Mouse (Mus musculus): ENCODE results near the gene Paf1. TPM values are rescaled to one million over a fixed set of nuclear protein-coding genes. Genes with fewer than 3 reads are reported as not detected.

The Paf1 gene
- polyA plus RNA-seq (2014; fragmentation: Illumina TruSeq; extraction: RNeasy Lipid Tissue Mini Kit (QIAGEN cat#74804); ENCODE audit: low read depth, low replicate concordance) = 87.3 TPM

GRCm38 (mm10) chr7:28392429-28393271 lies at the start of gene Paf1, which contains the start of gene Med29:
Paf1 (plus strand) TSS chr7:28392951.
Med29 (minus strand) TSS chr7:28392708.

DNA sequence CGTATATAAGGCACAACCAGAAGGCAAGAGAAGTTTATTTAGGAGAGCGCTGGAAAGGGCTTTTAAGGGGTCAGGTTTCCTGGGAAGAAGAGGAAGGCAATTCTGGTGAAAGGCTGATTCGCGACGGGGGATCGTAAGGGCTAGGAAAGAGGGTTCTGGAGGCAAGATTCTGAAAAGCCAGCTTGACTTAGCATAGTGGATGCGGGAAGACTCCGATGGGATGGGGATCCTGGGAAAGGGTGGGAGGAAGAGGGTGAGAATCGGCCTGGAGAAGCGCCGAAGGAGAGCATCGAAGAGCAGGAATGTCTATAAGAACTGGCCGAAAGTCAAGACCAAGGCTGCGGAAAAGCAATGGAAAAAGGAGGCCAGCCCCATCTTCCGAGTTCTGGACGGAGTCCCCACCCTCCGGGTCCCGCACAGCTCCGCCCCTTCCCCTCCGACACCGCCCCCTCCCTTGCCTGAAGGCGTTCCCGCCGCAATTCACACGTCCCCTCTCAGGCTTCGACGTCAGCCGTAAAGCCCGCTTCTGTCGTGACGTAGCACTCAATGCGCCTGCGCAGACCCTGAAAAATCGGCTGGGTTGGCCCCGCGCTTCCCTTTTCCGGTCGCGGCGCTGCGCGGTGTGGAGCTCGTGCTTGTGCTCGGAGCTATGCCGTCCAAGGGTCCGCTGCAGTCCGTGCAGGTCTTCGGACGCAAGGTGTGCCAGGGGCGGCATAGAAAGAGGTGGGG lies 42.4 kb upstream of the Paf1 start, which contains the start of gene Rps16:
TSS of gene Rps16 (plus strand) at position 498 of the 729 bp plus-strand sequence.

DNA sequence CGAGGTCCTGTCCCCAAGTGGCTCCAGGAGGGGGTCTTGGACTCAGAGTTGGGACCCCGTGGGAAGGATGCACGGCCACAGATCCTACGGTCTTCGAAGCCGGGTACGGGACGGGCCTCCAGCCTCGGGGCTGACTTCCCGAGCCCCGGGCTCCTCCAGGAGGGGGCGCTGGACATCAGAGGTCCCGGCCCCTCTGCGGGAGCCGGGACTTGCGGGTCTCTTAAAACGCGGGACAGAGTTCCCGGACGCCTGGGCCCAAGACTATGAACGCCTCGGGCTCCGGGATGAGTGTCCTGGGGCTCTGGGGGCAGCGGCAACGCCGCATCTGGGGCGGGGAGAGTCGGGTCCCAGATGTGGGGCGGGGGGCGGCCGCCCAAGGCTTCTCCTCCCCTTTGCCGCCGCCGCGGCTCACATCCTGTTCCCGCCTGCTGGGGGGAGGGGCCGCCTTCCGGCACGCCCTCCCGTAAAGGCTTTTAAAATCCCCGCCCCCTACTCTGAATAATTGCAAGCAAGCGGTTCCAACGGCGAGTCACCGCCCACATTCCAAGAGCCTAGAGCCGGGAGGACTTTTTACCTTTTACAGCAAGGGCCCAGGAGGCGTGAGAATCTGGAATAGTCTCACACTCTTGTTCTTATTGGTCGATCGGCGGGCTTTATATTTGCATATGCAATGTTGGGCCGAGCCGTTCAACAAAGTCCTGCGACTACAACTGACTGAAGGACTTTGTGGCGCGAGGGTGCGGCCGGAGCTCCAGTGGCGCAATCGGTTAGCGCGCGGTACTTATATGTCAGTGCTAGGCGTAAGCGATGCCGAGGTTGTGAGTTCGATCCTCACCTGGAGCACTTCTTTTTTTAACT lies 20.3 kb upstream of the Paf1 start, which contains the start of gene Plekhg2:
TSS of gene Plekhg2 (minus strand) at position 349 of the 858 bp plus-strand sequence.

GRCm38 (mm10) chr7:28380237-28381016 lies 12.3 kb upstream of the Paf1 start, which contains the start of gene Zfp36:
Zfp36 (minus strand) TSS chr7:28380253.

GRCm38 (mm10) chr7:28436932-28437570 lies 44.3 kb downstream of the Paf1 start, which contains the start of gene Gmfg:
Gmfg (plus strand) TSS chr7:28437447.

Other genes with a start within 250 kb of the Paf1 start
- gene Fbl, start 223.2 kb upstream of the Paf1 start, polyA plus RNA-seq (2014; fragmentation: Illumina TruSeq; extraction: RNeasy Lipid Tissue Mini Kit (QIAGEN cat#74804); ENCODE audit: low read depth, low replicate concordance) = 49.5 TPM
- 19.2 TPM for gene Dyrk1b, start 213.5 kb upstream of the Paf1 start, polyA plus RNA-seq (2014; fragmentation: Illumina TruSeq; extraction: RNeasy Lipid Tissue Mini Kit (QIAGEN cat#74804); ENCODE audit: low read depth, low replicate concordance)
- 11.6 TPM for gene Eid2, start 125.1 kb upstream of the Paf1 start, polyA plus RNA-seq (2014; fragmentation: Illumina TruSeq; extraction: RNeasy Lipid Tissue Mini Kit (QIAGEN cat#74804); ENCODE audit: low read depth, low replicate concordance)
- gene Eid2b, start 115.2 kb upstream of the Paf1 start, polyA plus RNA-seq (2014; fragmentation: Illumina TruSeq; extraction: RNeasy Lipid Tissue Mini Kit (QIAGEN cat#74804); ENCODE audit: low read depth, low replicate concordance) = 12.3 TPM
- not detected for gene Selenov, start 101.8 kb upstream of the Paf1 start, polyA plus RNA-seq (2014; fragmentation: Illumina TruSeq; extraction: RNeasy Lipid Tissue Mini Kit (QIAGEN cat#74804); ENCODE audit: low read depth, low replicate concordance)
- gene Dll3, start 90.7 kb upstream of the Paf1 start, polyA plus RNA-seq (2014; fragmentation: Illumina TruSeq; extraction: RNeasy Lipid Tissue Mini Kit (QIAGEN cat#74804); ENCODE audit: low read depth, low replicate concordance) = not detected
- gene Timm50, start 80.9 kb upstream of the Paf1 start, polyA plus RNA-seq (2014; fragmentation: Illumina TruSeq; extraction: RNeasy Lipid Tissue Mini Kit (QIAGEN cat#74804); ENCODE audit: low read depth, low replicate concordance) = 51.5 TPM
- gene Supt5, start 54.2 kb upstream of the Paf1 start, polyA plus RNA-seq (2014; fragmentation: Illumina TruSeq; extraction: RNeasy Lipid Tissue Mini Kit (QIAGEN cat#74804); ENCODE audit: low read depth, low replicate concordance) = 59.3 TPM
- gene Rps16, start 42.3 kb upstream of the Paf1 start, polyA plus RNA-seq (2014; fragmentation: Illumina TruSeq; extraction: RNeasy Lipid Tissue Mini Kit (QIAGEN cat#74804); ENCODE audit: low read depth, low replicate concordance) = 485 TPM
- 18.8 TPM for gene Plekhg2, start 20.4 kb upstream of the Paf1 start, polyA plus RNA-seq (2014; fragmentation: Illumina TruSeq; extraction: RNeasy Lipid Tissue Mini Kit (QIAGEN cat#74804); ENCODE audit: low read depth, low replicate concordance)
- gene Zfp36, start 12.7 kb upstream of the Paf1 start, polyA plus RNA-seq (2014; fragmentation: Illumina TruSeq; extraction: RNeasy Lipid Tissue Mini Kit (QIAGEN cat#74804); ENCODE audit: low read depth, low replicate concordance) = 24.9 TPM
- 27.4 TPM for gene Med29, start 243 bp upstream of the Paf1 start, polyA plus RNA-seq (2014; fragmentation: Illumina TruSeq; extraction: RNeasy Lipid Tissue Mini Kit (QIAGEN cat#74804); ENCODE audit: low read depth, low replicate concordance)
- gene Gmfg, start 44.5 kb downstream of the Paf1 start, polyA plus RNA-seq (2014; fragmentation: Illumina TruSeq; extraction: RNeasy Lipid Tissue Mini Kit (QIAGEN cat#74804); ENCODE audit: low read depth, low replicate concordance) = 6.0 TPM
- 0.94 TPM for gene Lrfn1, start 59.0 kb downstream of the Paf1 start, polyA plus RNA-seq (2014; fragmentation: Illumina TruSeq; extraction: RNeasy Lipid Tissue Mini Kit (QIAGEN cat#74804); ENCODE audit: low read depth, low replicate concordance)
- gene Ifnl2, start 117.5 kb downstream of the Paf1 start, polyA plus RNA-seq (2014; fragmentation: Illumina TruSeq; extraction: RNeasy Lipid Tissue Mini Kit (QIAGEN cat#74804); ENCODE audit: low read depth, low replicate concordance) = not detected
- gene Ifnl3, start 129.9 kb downstream of the Paf1 start, polyA plus RNA-seq (2014; fragmentation: Illumina TruSeq; extraction: RNeasy Lipid Tissue Mini Kit (QIAGEN cat#74804); ENCODE audit: low read depth, low replicate concordance) = not detected
- not detected for gene Sycn, start 147.9 kb downstream of the Paf1 start, polyA plus RNA-seq (2014; fragmentation: Illumina TruSeq; extraction: RNeasy Lipid Tissue Mini Kit (QIAGEN cat#74804); ENCODE audit: low read depth, low replicate concordance)
- gene Nccrp1, start 154.3 kb downstream of the Paf1 start, polyA plus RNA-seq (2014; fragmentation: Illumina TruSeq; extraction: RNeasy Lipid Tissue Mini Kit (QIAGEN cat#74804); ENCODE audit: low read depth, low replicate concordance) = not detected
- gene Samd4b, start 205.2 kb downstream of the Paf1 start, polyA plus RNA-seq (2014; fragmentation: Illumina TruSeq; extraction: RNeasy Lipid Tissue Mini Kit (QIAGEN cat#74804); ENCODE audit: low read depth, low replicate concordance) = 22.0 TPM
- gene Pak4, start 205.2 kb downstream of the Paf1 start, polyA plus RNA-seq (2014; fragmentation: Illumina TruSeq; extraction: RNeasy Lipid Tissue Mini Kit (QIAGEN cat#74804); ENCODE audit: low read depth, low replicate concordance) = 6.9 TPM
- not detected for gene Acp7, start 238.4 kb downstream of the Paf1 start, polyA plus RNA-seq (2014; fragmentation: Illumina TruSeq; extraction: RNeasy Lipid Tissue Mini Kit (QIAGEN cat#74804); ENCODE audit: low read depth, low replicate concordance)